Mouse (Mus musculus) myocyte (in vitro differentiated cells): ENCODE measurements at regions not wholly inside any gene's neighbourhood (a gene's known extent, or its start where the extent isn't known, plus 50 kb on each side); places are given as distances from the start of the nearest gene placed in this dataset.

Source experiments
- CEBPB ChIP-seq: IDR thresholded peaks from 2 replicates; pipeline ENCODE4 v1.6.1; 2011; ENCODE audit warnings: mild to moderate bottlenecking, moderate library complexity; ENCODE audit not compliant: poor library complexity, insufficient read depth, severe bottlenecking
- E2F4 ChIP-seq: IDR thresholded peaks from one replicate; pipeline ENCODE4 v1.6.1; 2011; ENCODE audit warnings: mild to moderate bottlenecking, control low read depth, moderate library complexity; ENCODE audit not compliant: insufficient read depth
- MAX ChIP-seq: IDR thresholded peaks from one replicate; pipeline ENCODE4 v1.6.1; 2011; ENCODE audit warnings: low read depth, mild to moderate bottlenecking, control low read depth
- MYOD1 ChIP-seq, 3 experiments: IDR thresholded peaks; one replicate each; pipeline ENCODE4 v1.6.1; 2011; ENCODE audit warnings: control low read depth in 2 of 3, low read depth in 2 of 3, mild to moderate bottlenecking in 2 of 3, moderate library complexity in 1 of 3; ENCODE audit not compliant: insufficient read length in 2 of 3, control insufficient read depth in 1 of 3
- MYOG ChIP-seq, 3 experiments: IDR thresholded peaks; one replicate each; pipeline ENCODE4 v1.6.1; 2011; ENCODE audit warnings: control low read depth in 2 of 3, low read depth in 2 of 3, mild to moderate bottlenecking in 2 of 3; ENCODE audit not compliant: insufficient read length in 2 of 3, control insufficient read depth in 1 of 3, insufficient read depth in 1 of 3
- POLR2A ChIP-seq: IDR thresholded peaks from one replicate; pipeline ENCODE4 v1.6.1; 2011; ENCODE audit warnings: low read depth, mild to moderate bottlenecking, control low read depth, moderate library complexity; ENCODE audit not compliant: insufficient read length
- REST ChIP-seq: IDR thresholded peaks from one replicate; pipeline ENCODE4 v1.6.1; 2011; ENCODE audit warnings: mild to moderate bottlenecking, control low read depth, moderate library complexity; ENCODE audit not compliant: insufficient read depth, insufficient read length
- SRF ChIP-seq: IDR thresholded peaks from one replicate; pipeline ENCODE4 v1.6.1; 2011; ENCODE audit warnings: low read depth; ENCODE audit not compliant: control insufficient read depth, insufficient read length
- TCF3 ChIP-seq: IDR thresholded peaks from one replicate; pipeline ENCODE4 v1.6.1; 2011; ENCODE audit warnings: low read depth, control low read depth; ENCODE audit not compliant: insufficient read length
- USF1 ChIP-seq: IDR thresholded peaks from one replicate; pipeline ENCODE4 v1.6.1; 2011; ENCODE audit warnings: low read depth, mild to moderate bottlenecking, control low read depth, moderate library complexity

DNA sequence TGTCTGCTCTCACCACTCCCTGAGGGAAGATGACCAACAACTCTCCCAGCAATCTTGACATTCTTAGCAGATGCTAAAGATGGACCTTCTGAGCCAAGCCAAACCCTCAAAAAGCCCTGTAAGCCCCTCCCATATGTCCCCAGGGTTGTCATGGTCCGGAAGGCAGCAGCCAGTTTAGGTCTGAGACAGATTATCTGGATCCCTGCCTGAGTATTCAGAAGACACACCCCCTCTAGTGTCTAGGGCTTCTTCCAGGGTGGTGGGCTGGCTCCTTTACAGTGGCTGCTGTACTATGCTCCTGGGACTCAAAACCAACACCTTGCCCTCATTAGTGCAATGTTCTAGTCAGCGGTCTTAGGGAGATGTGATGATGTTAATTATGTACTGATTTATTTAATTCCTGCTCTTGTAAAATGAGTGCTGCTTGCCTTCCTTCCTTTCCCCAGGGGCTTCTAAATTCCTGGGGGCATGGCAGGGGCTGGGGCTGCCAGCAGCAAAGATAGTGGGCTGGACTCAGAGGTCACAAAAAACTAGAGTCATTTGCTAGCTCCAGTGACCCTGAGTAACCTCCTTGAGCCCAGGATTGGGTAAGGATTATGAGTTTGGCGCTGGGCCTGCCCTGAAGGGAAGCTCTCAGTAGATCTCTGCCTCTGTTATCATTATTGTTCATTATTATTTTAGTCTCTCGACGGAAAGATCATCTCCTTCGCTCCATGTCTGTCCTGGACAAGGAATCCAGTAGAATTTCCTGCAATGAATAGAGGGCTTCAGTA lies 146.0 kb upstream of the 1600014C23Rik start:
- no peak for TF ChIP-seq MYOD1 (IDR thresholded peaks at IDR 0.05; ENCODE audit: control insufficient read depth in 1 of 3, insufficient read length in 2 of 3, low read depth in 2 of 3)
- TF ChIP-seq MAX: no peak
- TF ChIP-seq POLR2A: no peak
- no peak for TF ChIP-seq REST
- TF ChIP-seq USF1: no peak
- no peak for TF ChIP-seq CEBPB
- TF ChIP-seq SRF: no peak
- TF ChIP-seq TCF3: no peak
- no peak for TF ChIP-seq MYOG (IDR thresholded peaks at IDR 0.05; ENCODE audit: control insufficient read depth in 1 of 3, insufficient read depth in 1 of 3, insufficient read length in 2 of 3, low read depth in 2 of 3)
- no peak for TF ChIP-seq E2F4
